Mouse (Mus musculus): ENCODE data around the gene Ptprt. TPM values are rescaled to one million over a fixed set of nuclear protein-coding genes. Genes with fewer than 3 reads are reported as not detected.

Ptprt gene
- polyA plus RNA-seq, 1 experiment from 2014 or later, result 0.38 TPM

DNA sequence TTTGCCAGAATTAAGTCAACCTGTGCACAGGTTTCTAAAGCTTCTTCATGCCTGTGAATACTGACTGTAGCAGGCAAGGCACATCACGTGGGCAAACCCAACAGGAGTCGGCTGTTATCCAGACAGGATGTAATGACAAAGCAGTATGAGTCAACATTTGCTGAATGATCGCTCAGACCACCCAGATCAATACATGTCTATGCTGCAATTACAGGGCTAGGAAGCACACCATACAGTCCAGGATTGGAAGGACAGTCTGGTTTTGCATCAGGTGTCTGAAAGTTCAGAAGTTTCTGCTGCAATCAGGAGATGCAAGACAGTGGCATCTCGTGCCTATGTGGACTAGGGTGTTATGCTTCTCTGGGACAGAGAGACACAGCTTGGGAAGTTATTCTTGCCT, 716.3 kb downstream of the Ptprt start:
- Histone ChIP-seq H3K4me1 (no peaks in the 10 kb centered on the region), H3K27ac (replicated peaks) (no peak overlapping the region), H3K4me3 (no peak overlapping the region), H3K36me3 (no peaks in the 10 kb centered on the region), H3K9me3 (replicated peaks) (no peaks in the 10 kb centered on the region), H3K27me3 (ENCODE audit: low read depth, poor library complexity, severe bottlenecking) (no peaks in the 10 kb centered on the region)
- no peak for DNase-seq (ENCODE audit: low spot score)
- WGBS, result 84% methylated on average over 4 of the region's 4 CpGs

DNA sequence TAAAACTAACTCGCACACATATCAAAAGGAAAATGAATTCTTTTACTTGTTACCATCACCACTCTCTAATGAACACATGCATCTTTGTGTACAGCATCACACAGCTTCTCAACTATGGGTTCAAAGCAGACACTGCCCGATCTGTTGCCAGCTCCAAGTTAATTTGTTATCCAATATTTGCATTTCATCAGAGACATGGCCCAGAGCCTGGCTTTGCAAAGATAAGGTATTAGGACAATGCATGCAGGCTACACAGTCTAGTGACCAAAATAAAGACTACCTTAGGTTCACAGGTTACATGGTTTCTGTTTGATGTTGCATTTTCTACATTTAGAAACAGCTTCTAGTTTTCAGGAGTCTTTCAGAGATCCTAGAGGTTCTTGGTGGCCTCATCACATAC, 719.0 kb downstream of the Ptprt start:
- no peaks in the 10 kb centered on the region for H3K9me3 ChIP-seq (replicated peaks)
- H3K4me1 ChIP-seq, result no peaks in the 10 kb centered on the region
- H3K4me3 ChIP-seq, result no peak overlapping the region
- WGBS, result 86% methylated on average over 2 of the region's 2 CpGs
- no peak overlapping the region for H3K27ac ChIP-seq (replicated peaks)
- no peaks in the 10 kb centered on the region for H3K27me3 ChIP-seq (ENCODE audit: low read depth, poor library complexity, severe bottlenecking)
- H3K36me3 ChIP-seq, result no peaks in the 10 kb centered on the region
- DNase-seq (ENCODE audit: low spot score), result no peak

DNA sequence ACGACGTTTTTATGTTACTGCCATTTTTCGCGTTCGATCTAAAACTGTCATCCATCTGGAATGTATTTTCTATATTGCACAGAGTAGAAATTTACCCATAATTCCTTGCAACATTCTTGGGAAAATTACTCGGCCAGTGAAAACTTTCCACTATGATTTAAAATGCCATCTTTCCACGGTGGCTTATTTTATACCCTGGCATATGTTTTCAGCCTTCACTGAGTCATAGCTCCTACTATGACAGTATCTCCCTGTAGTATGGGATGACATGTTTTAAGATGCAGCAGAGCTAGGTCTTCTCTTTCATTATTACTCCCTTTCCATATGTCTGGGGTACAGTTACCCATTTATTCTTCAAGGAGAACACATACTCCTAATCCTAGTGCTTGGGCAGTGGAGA, 753.7 kb downstream of the Ptprt start:
- H3K27ac ChIP-seq (replicated peaks), result no peak overlapping the region
- no peak overlapping the region for H3K4me3 ChIP-seq
- H3K4me1 ChIP-seq, result no peaks in the 10 kb centered on the region
- no peak for DNase-seq (ENCODE audit: low spot score)
- H3K36me3 ChIP-seq, result no peaks in the 10 kb centered on the region
- no peaks in the 10 kb centered on the region for H3K27me3 ChIP-seq (ENCODE audit: low read depth, poor library complexity, severe bottlenecking)
- H3K9me3 ChIP-seq (replicated peaks), result no peaks in the 10 kb centered on the region
- 92% methylated on average over 7 of the region's 7 CpGs for WGBS

DNA sequence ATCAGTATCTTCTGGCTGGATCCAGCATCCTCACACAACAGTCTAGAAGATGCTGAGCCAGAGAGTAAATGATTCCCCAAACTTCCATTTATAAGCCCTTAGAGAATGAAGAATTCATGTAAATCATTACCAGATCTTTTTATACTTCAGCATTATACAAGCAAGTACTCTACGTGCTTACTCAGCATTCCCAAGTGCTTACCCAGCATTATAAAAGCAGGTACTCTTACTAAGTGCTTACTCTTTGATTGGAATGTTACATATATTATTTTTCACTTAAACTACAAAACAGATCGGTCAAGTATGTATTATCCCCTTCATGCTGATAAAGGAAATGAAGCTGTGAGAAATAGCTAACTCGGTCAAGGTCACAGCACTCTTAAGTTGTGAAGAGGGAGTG, 758.8 kb downstream of the Ptprt start:
- H3K4me1 ChIP-seq, result no peaks in the 10 kb centered on the region
- no peaks in the 10 kb centered on the region for H3K27me3 ChIP-seq (ENCODE audit: low read depth, poor library complexity, severe bottlenecking)
- no peak overlapping the region for H3K4me3 ChIP-seq
- H3K27ac ChIP-seq (replicated peaks), result no peak overlapping the region
- no peak for DNase-seq (ENCODE audit: low spot score)
- no peaks in the 10 kb centered on the region for H3K36me3 ChIP-seq
- no peaks in the 10 kb centered on the region for H3K9me3 ChIP-seq (replicated peaks)
- 94% methylated on average over 3 of the region's 3 CpGs for WGBS

DNA sequence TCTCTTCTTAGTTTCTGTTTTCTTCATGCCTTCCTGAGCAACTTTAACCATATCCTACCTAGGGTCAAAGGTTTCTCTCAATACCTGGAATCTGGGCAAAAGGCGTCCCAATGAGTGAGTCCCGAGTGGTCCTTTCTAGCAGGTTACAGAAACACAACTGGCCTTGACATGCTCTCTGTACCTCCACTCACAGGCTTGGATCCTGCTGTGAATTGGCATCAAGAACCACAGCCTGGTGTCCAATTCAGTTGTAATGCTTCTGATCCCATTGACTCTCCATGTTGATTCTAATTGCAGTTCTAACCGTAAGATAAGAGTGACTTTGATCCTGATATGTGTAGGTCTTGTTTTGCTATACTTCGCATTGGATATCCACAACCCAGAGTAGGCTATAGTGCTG, 776.5 kb downstream of the Ptprt start:
- Histone ChIP-seq H3K4me1 (no peaks in the 10 kb centered on the region), H3K27ac (replicated peaks) (no peak overlapping the region), H3K36me3 (no peaks in the 10 kb centered on the region), H3K27me3 (ENCODE audit: low read depth, poor library complexity, severe bottlenecking) (no peaks in the 10 kb centered on the region), H3K4me3 (no peak overlapping the region), H3K9me3 (replicated peaks) (no peaks in the 10 kb centered on the region)
- DNase-seq (ENCODE audit: low spot score), result no peak
- 95% methylated on average over 4 of the region's 4 CpGs for WGBS

DNA sequence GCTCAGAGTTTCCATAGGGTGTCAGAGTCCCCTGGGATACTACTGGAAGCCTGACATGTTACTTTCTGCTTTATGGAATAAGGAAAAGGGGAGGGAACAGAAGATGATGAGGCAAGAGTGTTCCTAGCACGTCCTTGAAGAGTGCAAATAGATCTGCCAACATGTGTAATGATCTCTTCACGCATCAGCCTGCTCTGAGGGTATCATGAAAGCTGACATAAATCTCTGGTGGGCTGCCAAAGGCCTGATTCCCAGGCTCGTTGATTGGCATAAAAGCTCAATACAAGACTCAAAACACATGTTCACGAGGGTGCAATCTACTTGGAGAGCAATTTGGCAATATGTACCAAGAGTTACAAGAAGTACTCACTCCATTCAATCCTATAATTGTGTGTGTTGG, 778.4 kb downstream of the Ptprt start:
- Histone ChIP-seq H3K4me1 (no peaks in the 10 kb centered on the region), H3K9me3 (replicated peaks) (no peaks in the 10 kb centered on the region), H3K4me3 (no peak overlapping the region), H3K27ac (replicated peaks) (no peak overlapping the region), H3K36me3 (no peaks in the 10 kb centered on the region), H3K27me3 (ENCODE audit: low read depth, poor library complexity, severe bottlenecking) (no peaks in the 10 kb centered on the region)
- WGBS, result 83% methylated on average over 4 of the region's 4 CpGs
- no peak for DNase-seq (ENCODE audit: low spot score)

DNA sequence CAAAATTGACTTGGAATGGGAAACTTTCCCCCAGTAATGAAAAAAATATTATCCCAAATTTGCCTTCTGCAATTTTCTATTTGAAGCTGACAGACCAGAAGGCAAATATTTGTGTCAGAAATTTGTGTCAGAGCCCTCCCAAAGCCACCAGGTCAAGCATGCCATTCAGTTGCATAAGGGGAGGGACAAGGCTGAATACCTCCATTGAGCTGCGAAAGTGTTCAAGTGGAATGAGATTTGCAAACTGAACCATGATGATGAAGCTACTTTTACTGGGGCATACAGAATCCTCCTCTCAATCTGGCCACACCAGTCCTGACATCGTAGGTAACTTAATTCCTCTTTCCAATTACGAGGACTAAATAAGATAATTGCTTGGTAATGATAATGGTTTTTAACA, 780.0 kb downstream of the Ptprt start:
- Histone ChIP-seq H3K27me3 (ENCODE audit: low read depth, poor library complexity, severe bottlenecking) (no peaks in the 10 kb centered on the region), H3K9me3 (replicated peaks) (no peaks in the 10 kb centered on the region), H3K27ac (replicated peaks) (no peak overlapping the region), H3K36me3 (no peaks in the 10 kb centered on the region), H3K4me3 (no peak overlapping the region), H3K4me1 (no peaks in the 10 kb centered on the region)
- 74% methylated on average over 3 of the region's 3 CpGs for WGBS
- DNase-seq (ENCODE audit: low spot score), result no peak

DNA sequence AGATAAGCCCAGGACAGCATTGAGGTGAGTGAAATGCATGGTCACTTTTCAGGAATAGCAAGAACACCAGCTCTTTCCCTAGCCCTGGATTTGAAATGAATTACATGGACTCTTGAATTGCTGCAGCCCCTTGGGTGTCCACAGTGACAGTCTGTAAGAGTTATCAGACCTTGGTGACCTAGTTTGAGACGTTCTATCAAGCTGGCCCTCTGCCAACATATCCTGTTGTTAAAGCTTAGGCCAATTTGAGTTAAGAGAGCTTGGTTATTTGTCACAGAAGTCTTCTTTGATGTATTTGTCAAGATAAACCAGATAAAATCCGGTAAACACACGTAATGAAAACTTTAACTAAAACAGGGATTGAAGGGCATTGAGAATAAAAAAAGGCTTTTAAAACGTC, 795.7 kb downstream of the Ptprt start:
- H3K9me3 ChIP-seq (replicated peaks), result no peaks in the 10 kb centered on the region
- H3K36me3 ChIP-seq, result no peaks in the 10 kb centered on the region
- H3K27ac ChIP-seq (replicated peaks), result no peak overlapping the region
- DNase-seq (ENCODE audit: low spot score), result no peak
- H3K27me3 ChIP-seq (ENCODE audit: low read depth, poor library complexity, severe bottlenecking), result no peaks in the 10 kb centered on the region
- H3K4me3 ChIP-seq, result no peak overlapping the region
- no peaks in the 10 kb centered on the region for H3K4me1 ChIP-seq
- WGBS, result 78% methylated on average over 4 of the region's 4 CpGs

DNA sequence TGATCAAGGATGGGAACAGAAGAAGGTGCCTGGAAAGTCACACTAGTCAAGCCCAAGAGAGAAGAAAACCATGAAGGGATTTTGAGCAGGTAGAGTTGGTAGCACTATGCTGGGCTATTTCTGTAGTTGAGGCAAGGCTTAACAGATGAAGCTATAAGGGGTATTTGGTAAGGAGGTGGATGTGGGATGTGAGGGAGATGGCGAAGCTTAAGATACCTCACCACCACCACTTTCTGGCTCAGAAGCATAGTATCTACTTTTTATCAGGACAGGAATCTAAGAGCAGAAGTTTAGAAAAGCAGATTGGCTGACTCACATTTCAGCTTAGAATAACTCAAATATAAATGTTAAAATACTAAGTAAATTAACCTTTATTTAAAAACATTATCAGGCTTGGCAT, 802.1 kb downstream of the Ptprt start:
- no peaks in the 10 kb centered on the region for H3K36me3 ChIP-seq
- H3K4me3 ChIP-seq, result no peak overlapping the region
- H3K27ac ChIP-seq (replicated peaks), result no peak overlapping the region
- DNase-seq (ENCODE audit: low spot score), result no peak
- no peaks in the 10 kb centered on the region for H3K4me1 ChIP-seq
- 95% methylated on average over 1 of the region's 1 CpGs for WGBS
- no peaks in the 10 kb centered on the region for H3K27me3 ChIP-seq (ENCODE audit: low read depth, poor library complexity, severe bottlenecking)
- H3K9me3 ChIP-seq (replicated peaks), result no peaks in the 10 kb centered on the region

DNA sequence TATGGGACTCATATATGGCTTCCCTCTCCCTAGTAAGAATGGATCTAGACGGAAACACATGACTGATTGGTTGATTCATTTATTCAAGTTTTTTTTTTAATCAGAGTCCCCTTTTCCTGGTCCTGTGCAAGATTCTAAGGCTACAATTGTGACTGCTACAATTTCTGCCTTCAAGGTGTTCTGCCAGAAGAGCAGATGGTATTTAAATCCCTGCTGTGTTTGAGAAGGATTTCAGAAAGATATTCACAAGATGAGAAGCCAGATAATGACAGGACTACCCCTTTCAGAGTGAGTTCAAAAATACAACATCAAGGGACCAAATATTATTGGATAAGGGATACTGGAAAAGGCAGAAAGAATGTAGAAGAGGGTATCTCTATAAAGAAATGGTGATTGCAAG, 802.6 kb downstream of the Ptprt start:
- Histone ChIP-seq H3K27ac (replicated peaks) (no peak overlapping the region), H3K36me3 (no peaks in the 10 kb centered on the region), H3K9me3 (replicated peaks) (no peaks in the 10 kb centered on the region), H3K4me1 (no peaks in the 10 kb centered on the region), H3K27me3 (ENCODE audit: low read depth, poor library complexity, severe bottlenecking) (no peaks in the 10 kb centered on the region), H3K4me3 (no peak overlapping the region)
- DNase-seq (ENCODE audit: low spot score), result no peak
- 77% methylated on average over 1 of the region's 1 CpGs for WGBS

DNA sequence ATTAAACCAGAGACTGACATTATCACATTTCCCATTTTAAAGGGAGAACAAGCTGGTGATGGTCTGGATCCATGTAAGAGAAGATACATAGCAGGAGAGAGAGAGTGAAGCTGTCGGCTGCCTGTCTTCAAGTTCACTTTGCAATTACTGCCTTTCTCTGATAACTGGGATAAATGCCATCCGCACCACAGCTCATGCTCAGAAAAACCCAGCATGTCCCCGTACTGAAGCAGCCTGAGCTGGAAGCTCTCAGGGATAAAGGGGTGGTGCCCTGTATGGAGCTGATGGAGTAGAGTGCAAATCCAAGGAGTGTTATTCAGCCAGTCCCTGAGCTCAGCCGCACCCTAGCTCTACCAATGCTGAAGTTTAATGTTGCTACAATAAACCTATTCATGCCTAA, 825.9 kb downstream of the Ptprt start:
- Histone ChIP-seq H3K36me3 (no peaks in the 10 kb centered on the region), H3K4me1 (no peaks in the 10 kb centered on the region), H3K4me3 (no peak overlapping the region), H3K27me3 (ENCODE audit: low read depth, poor library complexity, severe bottlenecking) (no peaks in the 10 kb centered on the region), H3K27ac (replicated peaks) (no peak overlapping the region), H3K9me3 (replicated peaks) (no peaks in the 10 kb centered on the region)
- DNase-seq (ENCODE audit: low spot score), result no peak
- 90% methylated on average over 4 of the region's 4 CpGs for WGBS

DNA sequence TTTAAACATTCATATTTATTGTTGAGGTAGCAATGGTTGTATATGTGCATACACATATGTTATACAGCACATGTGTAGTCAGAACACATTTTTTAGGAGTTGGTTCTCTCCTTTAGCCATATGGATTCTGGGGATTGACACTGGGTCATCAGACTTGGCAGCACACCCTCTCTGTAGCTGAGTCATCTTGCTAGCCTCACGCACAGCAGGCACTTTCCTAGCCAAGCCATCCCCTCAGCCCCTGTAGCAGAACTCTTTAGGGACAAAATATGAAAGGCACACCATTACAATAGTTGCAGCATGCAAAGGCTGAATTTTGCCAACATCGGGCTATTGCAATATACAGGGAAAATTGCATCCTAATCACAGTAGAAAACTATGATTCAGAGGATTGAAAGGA, 827.1 kb downstream of the Ptprt start:
- Histone ChIP-seq H3K4me1 (no peaks in the 10 kb centered on the region), H3K27me3 (ENCODE audit: low read depth, poor library complexity, severe bottlenecking) (no peaks in the 10 kb centered on the region), H3K9me3 (replicated peaks) (no peaks in the 10 kb centered on the region), H3K36me3 (no peaks in the 10 kb centered on the region), H3K4me3 (no peak overlapping the region), H3K27ac (replicated peaks) (no peak overlapping the region)
- DNase-seq (ENCODE audit: low spot score), result no peak
- WGBS, result 85% methylated on average over 2 of the region's 2 CpGs

DNA sequence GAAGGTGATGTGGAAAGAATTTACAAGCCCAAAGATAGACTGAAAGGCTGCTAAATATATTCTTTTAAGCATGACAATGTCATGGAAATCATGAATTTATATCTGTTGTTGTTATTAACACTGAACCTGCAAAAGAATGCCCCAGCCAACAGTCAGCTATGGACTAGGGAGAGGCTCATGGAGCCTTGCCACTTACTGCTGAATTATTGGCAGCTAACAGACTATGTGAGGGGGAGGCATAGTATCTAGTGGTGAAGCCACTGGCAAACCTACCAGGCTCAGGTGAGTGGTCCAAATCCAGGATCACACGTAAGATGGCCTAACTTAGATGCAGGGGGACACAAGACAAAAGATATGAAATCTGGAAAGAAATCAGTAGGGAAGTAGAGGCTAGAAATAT, 847.6 kb downstream of the Ptprt start:
- Histone ChIP-seq H3K4me1 (no peaks in the 10 kb centered on the region), H3K27ac (replicated peaks) (no peak overlapping the region), H3K27me3 (ENCODE audit: low read depth, poor library complexity, severe bottlenecking) (no peaks in the 10 kb centered on the region), H3K9me3 (replicated peaks) (no peaks in the 10 kb centered on the region), H3K36me3 (no peaks in the 10 kb centered on the region), H3K4me3 (no peak overlapping the region)
- DNase-seq (ENCODE audit: low spot score), result no peak
- WGBS, result 88% methylated on average over 1 of the region's 1 CpGs

DNA sequence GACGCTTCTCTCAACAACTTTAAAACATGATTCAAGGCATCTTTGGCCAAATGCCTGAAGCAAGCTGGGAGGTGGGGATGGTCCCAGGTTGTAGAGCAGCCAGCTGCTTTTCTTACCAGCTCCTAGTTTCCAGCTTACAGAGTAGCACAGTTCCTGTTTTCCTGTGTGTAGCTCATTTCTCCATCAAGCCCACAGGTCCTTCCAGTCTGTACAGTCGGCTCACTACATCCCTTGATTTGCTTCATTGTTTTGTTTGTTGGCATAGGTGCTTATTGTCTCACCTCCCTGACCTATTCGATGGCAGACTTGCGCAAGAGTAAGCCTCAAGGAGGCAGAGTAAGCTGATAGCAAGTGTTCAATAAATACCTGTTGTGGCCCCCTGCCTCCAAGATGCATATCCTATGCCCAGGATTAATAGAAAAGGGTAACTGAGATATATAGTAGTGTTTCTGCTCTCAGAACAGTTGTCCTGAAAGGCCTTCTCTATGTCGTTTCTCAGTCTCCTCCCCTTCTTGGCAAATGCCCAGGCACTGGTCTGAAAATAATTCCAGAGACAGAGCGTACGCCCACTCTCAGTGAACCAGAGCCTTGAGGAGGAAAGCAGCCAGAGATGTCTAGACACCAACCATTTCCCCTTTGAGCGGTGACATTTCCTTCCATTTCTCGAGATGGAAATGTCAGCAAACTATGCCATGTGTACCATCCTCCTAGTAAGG, 852.7 kb downstream of the Ptprt start:
- no peak overlapping the region for H3K27ac ChIP-seq (replicated peaks)
- 88% methylated on average over 9 of the region's 9 CpGs for WGBS
- DNase-seq (ENCODE audit: low spot score), result no peak

More for the DNA sequence above, 852.7 kb downstream of the Ptprt start:
- Histone ChIP-seq H3K4me3 (no peak overlapping the region), H3K4me1 (peaks cover 16% of the 10 kb centered on the region), H3K27me3 (ENCODE audit: low read depth, poor library complexity, severe bottlenecking) (no peaks in the 10 kb centered on the region), H3K36me3 (no peaks in the 10 kb centered on the region), H3K9me3 (replicated peaks) (no peaks in the 10 kb centered on the region)
